Mouse (Mus musculus): ENCODE results near the gene Asb6. TPM values are rescaled to one million over a fixed set of nuclear protein-coding genes. Genes with fewer than 3 reads are reported as not detected.

The Asb6 gene
- polyA plus RNA-seq, 1 experiment, result 21.5 TPM

GRCm38 (mm10) chr2:30862081-30862480 is 31.9 kb upstream of the Asb6 start:
- no peaks in the 10 kb centered on the region for H3K36me3 ChIP-seq (replicated peaks; ENCODE audit: low read length)
- H3K4me3 ChIP-seq (replicated peaks), result no peak overlapping the region
- H3K9me3 ChIP-seq, result no peaks in the 10 kb centered on the region
- H3K4me1 ChIP-seq, result peaks cover 6% of the 10 kb centered on the region
- TF ChIP-seq GATA1 (IDR thresholded peaks at IDR 0.05; ENCODE audit: borderline replicate concordance, low read length), result no peak
- TF ChIP-seq FLI1 (IDR thresholded peaks at IDR 0.05; ENCODE audit: low read length), result no peak
- peaks cover 87% of the 10 kb centered on the region for H3K27me3 ChIP-seq (replicated peaks)

GRCm38 (mm10) chr2:30859782-30860181 is 29.6 kb upstream of the Asb6 start:
- Histone ChIP-seq H3K36me3 (replicated peaks; ENCODE audit: low read length) (no peaks in the 10 kb centered on the region), H3K4me1 (peaks cover 2% of the 10 kb centered on the region), H3K4me3 (replicated peaks) (no peak overlapping the region), H3K9me3 (no peaks in the 10 kb centered on the region), H3K27me3 (replicated peaks) (peaks cover 84% of the 10 kb centered on the region)
- TF ChIP-seq GATA1 (IDR thresholded peaks at IDR 0.05; ENCODE audit: borderline replicate concordance, low read length) (no peak), FLI1 (IDR thresholded peaks at IDR 0.05; ENCODE audit: low read length) (no peak)

GRCm38 (mm10) chr2:30857076-30857475 is 26.9 kb upstream of the Asb6 start:
- H3K27me3 ChIP-seq (replicated peaks), result peaks cover 83% of the 10 kb centered on the region
- TF ChIP-seq GATA1 (IDR thresholded peaks at IDR 0.05; ENCODE audit: borderline replicate concordance, low read length) (no peak), FLI1 (IDR thresholded peaks at IDR 0.05; ENCODE audit: low read length) (no peak)
- peaks cover 11% of the 10 kb centered on the region for H3K4me1 ChIP-seq
- H3K36me3 ChIP-seq (replicated peaks; ENCODE audit: low read length), result no peaks in the 10 kb centered on the region
- H3K4me3 ChIP-seq (replicated peaks), result no peak overlapping the region
- no peaks in the 10 kb centered on the region for H3K9me3 ChIP-seq

GRCm38 (mm10) chr2:30852771-30853313 is 22.7 kb upstream of the Asb6 start:
- Histone ChIP-seq H3K9me3 (no peaks in the 10 kb centered on the region), H3K36me3 (replicated peaks; ENCODE audit: low read length) (no peaks in the 10 kb centered on the region), H3K4me3 (replicated peaks) (no peak overlapping the region), H3K27me3 (replicated peaks) (peaks cover 88% of the 10 kb centered on the region), H3K4me1 (peaks cover 11% of the 10 kb centered on the region)
- no peak for TF ChIP-seq GATA1 (IDR thresholded peaks at IDR 0.05; ENCODE audit: borderline replicate concordance, low read length)

GRCm38 (mm10) chr2:30850581-30850980 is 20.4 kb upstream of the Asb6 start:
- peaks cover 90% of the 10 kb centered on the region for H3K27me3 ChIP-seq (replicated peaks)
- TF ChIP-seq FLI1 (IDR thresholded peaks at IDR 0.05; ENCODE audit: low read length), result no peak
- TF ChIP-seq GATA1 (IDR thresholded peaks at IDR 0.05; ENCODE audit: borderline replicate concordance, low read length), result no peak
- peaks cover 20% of the 10 kb centered on the region for H3K4me1 ChIP-seq
- H3K4me3 ChIP-seq (replicated peaks), result no peak overlapping the region
- no peaks in the 10 kb centered on the region for H3K36me3 ChIP-seq (replicated peaks; ENCODE audit: low read length)
- H3K9me3 ChIP-seq, result no peaks in the 10 kb centered on the region

- no peak overlapping the region for H3K4me3 ChIP-seq (replicated peaks)
- TF ChIP-seq FLI1 (IDR thresholded peaks at IDR 0.05; ENCODE audit: low read length), result no peak
- TF ChIP-seq GATA1 (IDR thresholded peaks at IDR 0.05; ENCODE audit: borderline replicate concordance, low read length), result no peak
- H3K4me1 ChIP-seq, result peaks cover 26% of the 10 kb centered on the region
- no peaks in the 10 kb centered on the region for H3K36me3 ChIP-seq (replicated peaks; ENCODE audit: low read length)
- H3K9me3 ChIP-seq, result no peaks in the 10 kb centered on the region
- peaks cover 93% of the 10 kb centered on the region for H3K27me3 ChIP-seq (replicated peaks)
Observed at GRCm38 (mm10) chr2:30848184-30848583, 18.1 kb upstream of the Asb6 start.

GRCm38 (mm10) chr2:30846723-30847122 is 16.6 kb upstream of the Asb6 start:
- peaks cover 16% of the 10 kb centered on the region for H3K4me1 ChIP-seq
- no peaks in the 10 kb centered on the region for H3K36me3 ChIP-seq (replicated peaks; ENCODE audit: low read length)
- TF ChIP-seq FLI1 (IDR thresholded peaks at IDR 0.05; ENCODE audit: low read length) (no peak), GATA1 (IDR thresholded peaks at IDR 0.05; ENCODE audit: borderline replicate concordance, low read length) (no peak)
- no peaks in the 10 kb centered on the region for H3K9me3 ChIP-seq
- peaks cover 90% of the 10 kb centered on the region for H3K27me3 ChIP-seq (replicated peaks)
- no peak overlapping the region for H3K4me3 ChIP-seq (replicated peaks)

GRCm38 (mm10) chr2:30846236-30846635 is 16.1 kb upstream of the Asb6 start:
- Histone ChIP-seq H3K9me3 (no peaks in the 10 kb centered on the region), H3K27me3 (replicated peaks) (peaks cover 90% of the 10 kb centered on the region), H3K4me1 (peaks cover 16% of the 10 kb centered on the region), H3K36me3 (replicated peaks; ENCODE audit: low read length) (no peaks in the 10 kb centered on the region), H3K4me3 (replicated peaks) (no peak overlapping the region)
- TF ChIP-seq FLI1 (IDR thresholded peaks at IDR 0.05; ENCODE audit: low read length) (no peak), GATA1 (IDR thresholded peaks at IDR 0.05; ENCODE audit: borderline replicate concordance, low read length) (no peak)

- Histone ChIP-seq H3K9me3 (no peaks in the 10 kb centered on the region), H3K27me3 (replicated peaks) (peaks cover 84% of the 10 kb centered on the region), H3K36me3 (replicated peaks; ENCODE audit: low read length) (no peaks in the 10 kb centered on the region), H3K4me3 (replicated peaks) (peak overlapping the region; percentile 46), H3K4me1 (peaks cover 16% of the 10 kb centered on the region)
- TF ChIP-seq GATA1 (IDR thresholded peaks at IDR 0.05; ENCODE audit: borderline replicate concordance, low read length), result no peak
- no peak for TF ChIP-seq FLI1 (IDR thresholded peaks at IDR 0.05; ENCODE audit: low read length)
Observed at GRCm38 (mm10) chr2:30845152-30846070, 15.3 kb upstream of the Asb6 start.

GRCm38 (mm10) chr2:30842615-30843014 is 12.5 kb upstream of the Asb6 start:
- TF ChIP-seq GATA1 (IDR thresholded peaks at IDR 0.05; ENCODE audit: borderline replicate concordance, low read length), result no peak
- H3K9me3 ChIP-seq, result no peaks in the 10 kb centered on the region
- H3K27me3 ChIP-seq (replicated peaks), result peaks cover 83% of the 10 kb centered on the region
- no peaks in the 10 kb centered on the region for H3K36me3 ChIP-seq (replicated peaks; ENCODE audit: low read length)
- H3K4me3 ChIP-seq (replicated peaks), result no peak overlapping the region
- peaks cover 15% of the 10 kb centered on the region for H3K4me1 ChIP-seq

All from megakaryocyte, embryonic 14.5 days (primary cell).